Mouse (Mus musculus) frontal cortex, postnatal 36 days (tissue): ENCODE measurements at regions not wholly inside any gene's neighbourhood (a gene's known extent, or its start where the extent isn't known, plus 50 kb on each side); places are given as distances from the start of the nearest gene placed in this dataset.
A peak's percentile ranks its signal among the peaks of the same experiment; 100 is the strongest.

Experiments used
- DNase-seq, 2 experiments: peaks; one replicate each; pipeline ENCODE4 v3.0.0; 2022; ENCODE audit warnings: low spot score in 2 of 2

GRCm38 (mm10) chr3:29890764-29891163 lies 657.0 kb downstream of the Mecom start:
- DNase-seq, result no peak

GRCm38 (mm10) chr3:29890286-29890685 lies 657.5 kb downstream of the Mecom start:
- DNase-seq, result no peak

- DNase-seq, result no peak
Measured at GRCm38 (mm10) chr3:29889638-29890037, 658.2 kb downstream of the Mecom start.

GRCm38 (mm10) chr3:29879966-29880365 lies 667.8 kb downstream of the Mecom start:
- DNase-seq, result no peak

GRCm38 (mm10) chr3:29875768-29876167 lies 672.0 kb downstream of the Mecom start:
- DNase-seq, result no peak

GRCm38 (mm10) chr3:29862437-29862836 lies 685.4 kb downstream of the Mecom start:
- no peak for DNase-seq

GRCm38 (mm10) chr3:29852465-29852864 lies 695.3 kb downstream of the Mecom start:
- DNase-seq, result no peak

- no peak for DNase-seq
Measured at GRCm38 (mm10) chr3:29835432-29835831, 712.4 kb downstream of the Mecom start.

- DNase-seq, result no peak
Measured at GRCm38 (mm10) chr3:29834884-29835283, 712.9 kb downstream of the Mecom start.

- no peak for DNase-seq
Measured at GRCm38 (mm10) chr3:29831346-29831745, 716.5 kb downstream of the Mecom start.

- no peak for DNase-seq
Measured at GRCm38 (mm10) chr3:29822622-29823370, 725.0 kb downstream of the Mecom start.

GRCm38 (mm10) chr3:29816964-29817363 lies 730.8 kb downstream of the Mecom start:
- DNase-seq, result no peak

- DNase-seq, result no peak
Measured at GRCm38 (mm10) chr3:29813276-29813675, 731.5 kb downstream of the Egfem1 start.

- DNase-seq, result peak; percentile 8 to 28
Measured at GRCm38 (mm10) chr3:29812480-29813240, 730.8 kb downstream of the Egfem1 start.

GRCm38 (mm10) chr3:29806046-29806445 lies 724.2 kb downstream of the Egfem1 start:
- no peak for DNase-seq

- DNase-seq, result no peak
Measured at GRCm38 (mm10) chr3:29803456-29803855, 721.6 kb downstream of the Egfem1 start.

- no peak for DNase-seq
Measured at GRCm38 (mm10) chr3:29801081-29801480, 719.3 kb downstream of the Egfem1 start.

- no peak for DNase-seq
Measured at GRCm38 (mm10) chr3:29774365-29774764, 692.5 kb downstream of the Egfem1 start.

GRCm38 (mm10) chr3:29771194-29771593 lies 689.4 kb downstream of the Egfem1 start:
- DNase-seq, result no peak

GRCm38 (mm10) chr3:29768592-29768991 lies 686.8 kb downstream of the Egfem1 start:
- DNase-seq, result no peak

GRCm38 (mm10) chr3:29764021-29764420 lies 682.2 kb downstream of the Egfem1 start:
- DNase-seq, result no peak

- DNase-seq, result no peak
Measured at GRCm38 (mm10) chr3:29757821-29758494, 676.1 kb downstream of the Egfem1 start.
